Mouse (Mus musculus) megakaryocyte, embryonic 14.5 days (primary cell): ENCODE data around the gene Suclg2. TPM values are rescaled to one million over a fixed set of nuclear protein-coding genes. Genes with fewer than 3 reads are reported as not detected.

Experiments used
- H3K27me3 ChIP-seq: replicated peaks from 2 replicates; pipeline ENCODE3; 2012; ENCODE audit warnings: inconsistent platforms
- H3K36me3 ChIP-seq: replicated peaks from 2 replicates; pipeline ENCODE3; 2012; ENCODE audit warnings: low read length, inconsistent platforms, mixed read lengths
- H3K4me1 ChIP-seq: 2 replicates; pipeline ENCODE4 v1.6.1; 2012; ENCODE audit warnings: inconsistent platforms
- H3K4me3 ChIP-seq: replicated peaks from 2 replicates; pipeline ENCODE3; 2012; ENCODE audit warnings: moderate library complexity, mild to moderate bottlenecking, inconsistent platforms
- H3K9me3 ChIP-seq: 2 replicates; pipeline ENCODE4 v1.6.1; 2012; ENCODE audit warnings: inconsistent platforms
- FLI1 ChIP-seq: IDR thresholded peaks from 2 replicates; pipeline ENCODE4 v1.6.1; 2012; ENCODE audit warnings: low read length, inconsistent platforms, mixed read lengths
- GATA1 ChIP-seq: IDR thresholded peaks from 3 replicates; pipeline ENCODE4 v1.6.1; 2012; ENCODE audit warnings: mixed read lengths, low read length, inconsistent platforms, borderline replicate concordance
- polyA plus RNA-seq: library from polyadenylated mRNA; stranded (reverse); fragments of >175 nt; gene quantifications from 2 replicates; pipeline ENCODE4 v1.2.3, GENCODE M21; 2012; ENCODE audit warnings: low replicate concordance; ENCODE audit not compliant: insufficient read depth

Gene Suclg2
- polyA plus RNA-seq, 1 experiment, result 18.1 TPM

DNA sequence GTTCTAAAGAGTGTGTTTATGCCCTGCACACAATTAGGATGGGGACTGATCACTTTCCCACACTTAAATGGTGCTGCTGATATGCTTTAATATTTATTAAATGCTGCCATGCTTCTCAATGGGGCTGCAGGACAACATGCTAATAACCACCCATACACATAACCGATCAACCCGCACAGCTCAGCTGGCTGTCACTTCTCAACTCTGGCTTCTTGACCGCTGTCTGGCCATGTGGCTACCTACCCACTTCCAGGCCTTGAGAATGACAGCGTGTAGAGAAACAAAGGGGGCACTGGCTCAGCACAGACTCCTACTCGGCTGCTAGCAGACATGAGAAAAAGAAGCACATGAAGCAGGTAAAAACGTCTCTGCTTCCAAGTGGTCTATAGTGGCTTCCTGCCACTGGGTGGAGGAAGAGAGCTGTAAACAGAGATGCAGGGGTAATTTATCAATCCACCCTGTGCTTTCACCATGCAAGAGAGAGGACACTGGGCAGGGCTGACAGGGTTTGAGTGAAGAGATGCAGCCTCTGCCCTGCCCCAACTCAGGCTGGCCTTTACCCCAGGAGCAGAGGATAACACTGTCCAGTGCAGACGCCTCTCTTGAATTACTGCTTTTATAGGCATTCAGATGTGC is 234.3 kb downstream of the Suclg2 start:
- Histone ChIP-seq H3K27me3 (no peaks in the 10 kb centered on the region), H3K36me3 (peaks cover 46% of the 10 kb centered on the region), H3K9me3 (peaks cover 5% of the 10 kb centered on the region), H3K4me3 (no peak overlapping the region), H3K4me1 (peaks cover 17% of the 10 kb centered on the region)
- TF ChIP-seq FLI1 (no peak), GATA1 (no peak)

DNA sequence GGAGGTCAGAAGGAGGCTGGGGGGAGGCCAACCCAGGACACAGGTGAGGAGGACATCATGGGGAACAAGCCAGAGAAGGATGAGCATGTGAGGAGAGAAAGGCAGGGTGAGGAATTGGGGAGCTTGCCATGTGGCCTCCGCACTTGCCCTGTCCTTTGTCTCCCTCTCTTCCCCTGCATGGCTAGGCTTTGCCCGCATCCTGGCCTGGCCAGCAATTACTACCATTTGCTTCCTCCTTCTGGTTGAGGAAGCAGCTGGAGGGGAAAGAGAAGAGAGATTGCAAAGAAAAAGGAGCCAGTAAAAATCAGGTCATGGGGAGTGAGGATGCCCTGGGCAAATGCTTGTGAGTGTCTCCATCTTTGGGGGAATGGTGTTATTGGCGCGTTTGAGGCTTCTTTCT is 234.9 kb downstream of the Suclg2 start:
- H3K9me3 ChIP-seq, result peaks cover 5% of the 10 kb centered on the region
- no peaks in the 10 kb centered on the region for H3K27me3 ChIP-seq
- no peak overlapping the region for H3K4me3 ChIP-seq
- no peak for TF ChIP-seq FLI1
- peaks cover 12% of the 10 kb centered on the region for H3K4me1 ChIP-seq
- H3K36me3 ChIP-seq, result peaks cover 40% of the 10 kb centered on the region

DNA sequence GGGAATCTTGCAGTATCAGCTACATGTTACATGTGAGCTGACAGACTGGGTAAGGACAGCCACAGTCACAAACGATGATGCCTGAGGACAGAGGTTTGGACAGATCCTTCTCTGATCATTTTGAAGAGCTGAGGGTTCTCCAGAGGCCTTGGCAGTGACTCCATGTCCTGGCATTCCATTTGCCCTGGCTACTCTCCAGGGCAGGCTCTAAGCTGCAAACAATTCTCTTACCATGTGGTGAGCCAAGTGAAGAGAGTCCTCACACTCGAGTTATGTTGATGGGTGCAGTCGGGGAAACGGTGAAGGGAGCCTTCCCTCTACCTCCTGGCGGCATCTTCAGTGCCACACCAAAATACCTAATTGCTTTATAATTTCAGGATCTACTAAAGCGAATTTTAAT is 235.5 kb downstream of the Suclg2 start:
- Histone ChIP-seq H3K4me1 (peaks cover 6% of the 10 kb centered on the region), H3K4me3 (no peak overlapping the region), H3K36me3 (peaks cover 38% of the 10 kb centered on the region), H3K27me3 (no peaks in the 10 kb centered on the region), H3K9me3 (peaks cover 5% of the 10 kb centered on the region)
- TF ChIP-seq FLI1 (no peak), GATA1 (no peak)

DNA sequence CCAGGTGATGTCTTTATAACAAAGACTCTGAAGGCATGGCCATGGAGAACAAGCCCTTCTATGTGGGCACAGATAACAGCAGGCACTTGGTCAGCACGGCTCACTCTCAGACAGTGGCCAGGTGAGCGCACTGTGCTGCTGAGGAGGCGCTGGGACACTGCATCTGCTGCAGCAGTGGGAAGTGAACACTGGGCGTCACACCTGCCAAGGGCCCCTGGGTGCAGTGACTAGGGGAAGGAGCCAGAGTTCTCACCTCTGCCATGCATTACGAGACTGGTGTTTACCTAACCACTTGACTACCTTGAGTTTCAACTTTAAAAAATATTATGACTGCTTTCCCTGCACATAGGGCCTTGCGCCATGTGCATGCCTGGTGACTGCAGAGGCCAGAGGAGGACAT is 238.8 kb downstream of the Suclg2 start:
- Histone ChIP-seq H3K4me1 (peaks cover 3% of the 10 kb centered on the region; the same call in 1 of the 2 replicates), H3K36me3 (peaks cover 37% of the 10 kb centered on the region), H3K27me3 (no peaks in the 10 kb centered on the region), H3K4me3 (peak overlapping the region; percentile 59), H3K9me3 (peaks cover 5% of the 10 kb centered on the region)
- no peak for TF ChIP-seq GATA1
- TF ChIP-seq FLI1, result no peak

DNA sequence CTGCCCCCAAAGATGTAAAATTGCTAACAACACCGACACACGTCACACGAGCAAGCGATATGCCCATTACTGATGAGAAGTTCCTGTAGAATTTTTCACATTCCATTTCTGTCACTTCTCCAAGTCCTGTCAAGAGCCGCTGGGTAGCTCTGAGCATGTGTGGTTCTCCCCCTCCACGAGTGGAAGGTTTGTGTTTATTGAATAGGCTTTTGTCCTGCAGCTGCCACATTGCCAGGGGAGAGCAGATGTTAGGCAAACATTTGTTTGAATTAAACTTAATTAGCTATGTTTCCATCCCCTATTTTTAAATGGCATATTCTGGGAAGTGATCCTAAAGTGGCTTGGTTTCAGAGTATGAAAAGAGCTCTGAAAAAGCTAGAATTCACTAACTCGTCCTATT is 249.1 kb downstream of the Suclg2 start:
- no peak for TF ChIP-seq GATA1
- no peak for TF ChIP-seq FLI1

DNA sequence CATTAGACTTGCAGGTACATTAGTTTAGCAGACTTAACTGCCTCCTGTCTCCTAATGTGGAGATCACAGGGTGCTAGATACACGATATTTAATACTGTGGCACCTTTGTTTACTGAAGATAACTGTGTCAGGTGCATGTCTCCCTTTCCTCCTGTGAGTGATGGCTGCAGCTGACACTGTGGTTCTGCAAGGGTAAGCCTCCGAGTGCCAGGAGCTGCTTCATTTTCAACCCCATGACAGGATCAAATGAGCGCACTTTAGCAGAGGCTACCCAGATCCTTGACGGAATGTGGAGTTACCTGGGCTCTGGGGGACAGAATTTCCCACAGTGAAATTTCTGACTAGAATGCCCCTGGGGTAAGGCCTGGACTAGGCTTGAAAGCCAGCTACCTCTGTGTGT is 253.3 kb downstream of the Suclg2 start:
- H3K36me3 ChIP-seq, result no peaks in the 10 kb centered on the region
- no peak overlapping the region for H3K4me3 ChIP-seq
- no peaks in the 10 kb centered on the region for H3K27me3 ChIP-seq
- no peaks in the 10 kb centered on the region for H3K4me1 ChIP-seq
- no peak for TF ChIP-seq GATA1
- no peak for TF ChIP-seq FLI1
- H3K9me3 ChIP-seq, result no peaks in the 10 kb centered on the region; the same call in 1 of the 2 replicates

More for the DNA sequence above, 249.1 kb downstream of the Suclg2 start:
- H3K27me3 ChIP-seq, result no peaks in the 10 kb centered on the region
- H3K4me3 ChIP-seq, result no peak overlapping the region
- H3K9me3 ChIP-seq, result no peaks in the 10 kb centered on the region
- H3K36me3 ChIP-seq, result peaks cover 9% of the 10 kb centered on the region
- H3K4me1 ChIP-seq, result no peaks in the 10 kb centered on the region

DNA sequence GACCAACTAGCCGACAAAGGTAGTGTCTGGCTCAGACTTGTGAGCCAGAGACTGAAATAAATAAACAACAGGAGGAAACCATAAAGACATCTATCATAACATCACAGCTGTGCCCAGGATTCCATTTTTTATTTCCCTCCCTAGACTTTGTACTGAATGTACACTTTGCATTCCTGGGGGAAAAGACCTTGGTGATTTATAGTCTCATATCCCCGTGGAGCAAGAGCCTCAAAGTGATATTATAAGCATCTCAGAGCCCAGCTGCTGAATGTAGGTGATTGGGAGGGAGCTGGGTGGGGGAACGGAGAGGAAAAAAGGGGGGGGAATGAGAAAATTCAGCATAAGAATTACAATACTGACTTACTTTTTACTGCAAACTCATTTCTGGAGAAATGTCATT is 259.2 kb downstream of the Suclg2 start:
- Histone ChIP-seq H3K9me3 (peaks cover 2% of the 10 kb centered on the region), H3K4me3 (no peak overlapping the region), H3K4me1 (no peaks in the 10 kb centered on the region), H3K36me3 (no peaks in the 10 kb centered on the region), H3K27me3 (no peaks in the 10 kb centered on the region)
- TF ChIP-seq GATA1, result no peak
- TF ChIP-seq FLI1, result no peak

DNA sequence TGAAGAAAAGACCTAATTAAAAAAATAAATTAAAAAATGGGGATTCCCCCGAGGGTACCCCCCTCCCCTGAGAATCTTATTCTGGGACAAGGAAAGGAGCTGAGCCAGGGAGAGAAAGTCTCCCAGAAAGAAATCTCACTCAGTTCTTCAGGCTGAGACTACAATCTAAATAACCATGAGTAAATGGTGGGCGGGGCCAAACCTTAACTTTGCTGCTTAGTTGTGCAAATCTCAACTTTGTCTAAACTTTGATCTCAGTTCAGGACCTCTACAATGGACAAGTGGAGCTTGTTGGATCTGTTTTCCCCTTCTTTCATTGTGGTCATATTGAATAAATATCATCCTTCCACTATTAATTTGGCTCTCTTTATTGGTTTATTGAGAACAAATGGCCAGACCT is 272.4 kb downstream of the Suclg2 start:
- no peak for TF ChIP-seq GATA1
- no peak for TF ChIP-seq FLI1

DNA sequence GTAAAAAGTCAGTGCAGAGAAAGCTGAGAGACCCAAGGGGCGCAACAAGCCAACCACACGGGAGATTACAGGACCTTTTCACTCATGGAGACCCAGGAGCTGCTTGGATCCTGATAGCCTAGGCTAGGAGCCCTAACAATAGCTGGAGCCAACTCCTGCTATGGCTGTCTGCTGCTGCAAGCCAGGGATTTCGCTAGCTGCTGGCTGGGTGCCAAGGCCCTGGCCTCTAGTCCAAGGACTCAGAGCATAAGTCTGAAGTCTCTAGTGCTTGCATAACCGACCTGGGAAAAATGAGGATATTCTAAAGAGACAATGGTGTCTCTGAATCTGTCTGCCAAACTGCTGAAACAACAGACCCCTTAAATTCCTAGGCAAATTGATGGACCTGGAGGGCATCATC is 273.6 kb downstream of the Suclg2 start:
- Histone ChIP-seq H3K9me3 (peaks cover 15% of the 10 kb centered on the region), H3K4me1 (no peaks in the 10 kb centered on the region), H3K27me3 (no peaks in the 10 kb centered on the region), H3K4me3 (no peak overlapping the region), H3K36me3 (no peaks in the 10 kb centered on the region)
- no peak for TF ChIP-seq GATA1
- TF ChIP-seq FLI1, result no peak

More for the DNA sequence above, 272.4 kb downstream of the Suclg2 start:
- H3K4me3 ChIP-seq, result no peak overlapping the region
- H3K36me3 ChIP-seq, result no peaks in the 10 kb centered on the region
- H3K9me3 ChIP-seq, result peaks cover 12% of the 10 kb centered on the region
- H3K4me1 ChIP-seq, result no peaks in the 10 kb centered on the region
- no peaks in the 10 kb centered on the region for H3K27me3 ChIP-seq
